Comparison of ENCODE assay signal across 32 mouse cellular contexts in genomic region chr17:86067444-86067843, GRCm38 (mm10).
"Had no signal": no experiment of that assay in that cellular context is flagged by ENCODE, and none has a peak within 500 bp of the region (broad histone marks: within the 10 kb centered on the region; RNA-seq: fewer than 3 reads in every experiment).

No protein-coding gene starts in this region.

- H3K4me2 ChIP-seq: heart, embryonic 11.5 days; heart, embryonic 12.5 days; heart, embryonic 13.5 days; heart, embryonic 15.5 days; hindbrain, embryonic 12.5 days; hindbrain, embryonic 13.5 days; hindbrain, embryonic 14.5 days; hindbrain, embryonic 15.5 days; intestine, embryonic 15.5 days; kidney, embryonic 15.5 days had no signal

- H3K27me3 ChIP-seq: heart, embryonic 12.5 days; heart, embryonic 13.5 days; heart, embryonic 15.5 days; hindbrain, embryonic 12.5 days; hindbrain, embryonic 13.5 days; hindbrain, embryonic 15.5 days; intestine, embryonic 15.5 days; kidney, embryonic 15.5 days had no signal

- H3K9me3 ChIP-seq: heart, embryonic 10.5 days; heart, embryonic 12.5 days; heart, embryonic 13.5 days; heart, embryonic 15.5 days; hindbrain, embryonic 10.5 days; hindbrain, embryonic 12.5 days; hindbrain, embryonic 13.5 days; hindbrain, embryonic 15.5 days; intestine, embryonic 15.5 days; kidney, embryonic 15.5 days had no signal

- H3K9ac ChIP-seq: heart, embryonic 12.5 days; heart, embryonic 13.5 days; heart, embryonic 15.5 days; hindbrain, embryonic 12.5 days; hindbrain, embryonic 13.5 days; hindbrain, embryonic 14.5 days; hindbrain, embryonic 15.5 days; intestine, embryonic 15.5 days; kidney, embryonic 15.5 days had no signal

- H3K4me1 ChIP-seq: heart, embryonic 10.5 days; heart, embryonic 12.5 days; heart, embryonic 13.5 days; heart, embryonic 15.5 days; hindbrain, embryonic 10.5 days; hindbrain, embryonic 12.5 days; hindbrain, embryonic 13.5 days; hindbrain, embryonic 15.5 days; intestine, embryonic 15.5 days had no signal

- DNase-seq: heart, postnatal 10 days; heart, postnatal 14 days; heart, postnatal 36 days; heart, postnatal 4 days; kidney, adult 11 months; kidney, adult 18-20 months; kidney, adult 2 months; kidney, adult 8-10 months; kidney, adult 9 months; kidney, postnatal 10 days; kidney, postnatal 14 days; kidney, postnatal 25 days; kidney, postnatal 36 days; kidney, postnatal 4 days; layer of hippocampus, adult 9-11 months; layer of hippocampus, postnatal 36 days had no signal

- H3K36me3 ChIP-seq: heart, embryonic 10.5 days; heart, embryonic 12.5 days; heart, embryonic 13.5 days; heart, embryonic 15.5 days; hindbrain, embryonic 10.5 days; hindbrain, embryonic 12.5 days; hindbrain, embryonic 13.5 days; hindbrain, embryonic 15.5 days; intestine, embryonic 15.5 days; kidney, embryonic 15.5 days had no signal

- H3K27ac ChIP-seq: heart, embryonic 10.5 days; heart, embryonic 13.5 days; heart, embryonic 15.5 days; hindbrain, embryonic 10.5 days; hindbrain, embryonic 12.5 days; hindbrain, embryonic 13.5 days; hindbrain, embryonic 14.5 days; hindbrain, embryonic 15.5 days; hindbrain, postnatal 0 days; intestine, embryonic 15.5 days; kidney, embryonic 15.5 days; kidney, postnatal 0 days; layer of hippocampus, adult 2 months; left cerebral cortex, adult 2 months had no signal

- H3K4me3 ChIP-seq: heart, embryonic 10.5 days; heart, embryonic 12.5 days; heart, embryonic 13.5 days; heart, embryonic 15.5 days; hindbrain, embryonic 10.5 days; hindbrain, embryonic 12.5 days; hindbrain, embryonic 13.5 days; hindbrain, embryonic 15.5 days; intestine, embryonic 15.5 days; kidney, embryonic 15.5 days; layer of hippocampus, adult 2 months; left cerebral cortex, adult 2 months had no signal
